Mouse (Mus musculus) liver (tissue): Measurements from ENCODE around the gene Nle1.
A peak's percentile ranks its signal among the peaks of the same experiment; 100 is the strongest.

Source experiments
- DNase-seq: peaks from one replicate; pipeline ENCODE4 v3.0.0-alpha.2; 2020; ENCODE audit warnings: mixed read lengths

The Nle1 gene

DNA sequence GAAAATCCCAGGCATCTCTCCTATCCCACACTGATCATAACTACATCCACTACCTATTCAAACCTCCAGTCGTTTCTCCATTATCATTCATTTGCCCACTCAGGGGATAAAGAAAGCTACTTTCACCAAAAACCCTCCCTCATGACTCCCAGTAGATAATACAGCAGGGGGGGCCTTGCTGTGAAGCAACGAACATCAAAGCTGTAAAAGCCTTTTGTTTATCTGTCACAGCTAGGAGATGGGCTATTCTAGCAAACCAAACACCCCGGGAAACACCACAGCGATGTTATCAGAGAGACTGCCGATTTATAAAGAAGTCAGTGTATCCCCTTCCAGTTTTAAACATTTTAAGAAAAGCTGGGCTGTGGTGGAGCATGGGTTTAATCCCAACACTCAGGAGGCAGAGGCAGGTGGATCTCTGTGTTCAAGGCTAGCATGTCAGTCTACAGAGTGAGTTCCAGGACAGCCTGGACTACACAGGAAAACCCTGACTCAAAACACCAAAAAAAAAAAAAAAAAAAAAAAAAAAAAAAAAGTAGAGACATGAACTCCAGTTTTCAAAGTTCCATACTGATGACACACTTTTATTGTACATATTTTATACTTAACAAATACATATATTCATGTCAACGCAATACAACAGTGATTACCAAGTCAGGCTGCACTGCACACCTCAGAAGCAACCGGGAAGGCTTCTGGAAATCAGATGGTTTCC is 41.2 kb downstream of the Nle1 start:
- DNase-seq: peak; percentile 42

DNA sequence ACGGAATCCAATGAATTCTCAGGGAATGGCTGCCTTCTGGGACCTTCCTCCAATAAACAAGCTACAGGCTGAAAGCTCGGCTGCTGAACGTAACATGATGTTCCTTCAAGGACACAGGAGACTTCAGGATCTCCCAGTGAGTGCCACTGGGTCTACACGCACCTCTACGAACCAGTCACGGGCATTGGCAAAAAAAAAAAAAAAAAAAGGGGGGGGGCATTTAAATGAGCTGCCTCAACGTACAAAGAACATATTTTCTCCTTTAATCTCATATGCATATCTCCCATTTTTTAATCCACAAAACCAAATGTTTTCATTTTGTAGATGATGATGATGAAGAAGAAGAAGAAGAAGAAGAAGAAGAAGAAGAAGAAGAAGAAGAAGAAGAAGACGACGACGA is 42.3 kb downstream of the Nle1 start:
- DNase-seq: no peak

DNA sequence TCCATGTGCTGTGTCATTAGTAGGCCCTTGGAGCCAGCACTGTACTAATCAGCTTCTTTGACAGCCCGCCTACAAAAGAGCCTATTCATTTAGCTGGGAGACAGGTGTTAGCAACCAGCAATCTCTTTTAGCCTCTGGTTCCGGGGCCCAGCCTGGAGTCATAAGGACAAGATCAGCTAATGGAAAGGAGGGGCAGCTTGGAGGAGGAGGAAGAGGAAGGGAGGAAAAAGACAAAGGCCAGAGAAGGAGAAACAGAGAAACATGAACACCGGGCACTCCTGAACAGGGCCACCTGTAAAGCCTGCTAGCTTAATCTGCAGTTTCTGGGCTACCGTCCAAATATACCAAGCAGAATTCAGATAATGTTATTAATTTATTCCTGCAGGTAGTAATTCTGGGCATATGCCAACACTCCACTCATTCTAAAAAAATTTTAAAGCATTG is 44.7 kb downstream of the Nle1 start:
- DNase-seq: peak; percentile 46

DNA sequence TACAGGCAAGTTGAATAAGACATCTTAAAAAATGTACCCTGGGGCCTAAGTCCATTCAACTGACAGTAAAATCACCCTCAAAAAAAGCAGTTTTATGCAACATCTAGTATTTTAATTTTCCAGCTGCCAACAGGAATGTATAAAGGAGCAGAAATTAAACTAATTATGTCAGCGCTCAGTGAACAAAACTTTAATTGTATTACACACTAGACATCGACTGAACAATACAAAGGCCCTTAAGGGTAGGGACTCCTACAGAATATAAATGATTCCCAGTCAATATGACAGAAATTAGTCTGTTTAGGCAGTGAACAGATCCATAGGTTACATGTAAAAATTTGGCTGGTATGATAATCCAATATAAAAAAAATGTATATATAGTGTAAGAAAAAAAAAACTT is 45.2 kb downstream of the Nle1 start:
- no peak for DNase-seq

DNA sequence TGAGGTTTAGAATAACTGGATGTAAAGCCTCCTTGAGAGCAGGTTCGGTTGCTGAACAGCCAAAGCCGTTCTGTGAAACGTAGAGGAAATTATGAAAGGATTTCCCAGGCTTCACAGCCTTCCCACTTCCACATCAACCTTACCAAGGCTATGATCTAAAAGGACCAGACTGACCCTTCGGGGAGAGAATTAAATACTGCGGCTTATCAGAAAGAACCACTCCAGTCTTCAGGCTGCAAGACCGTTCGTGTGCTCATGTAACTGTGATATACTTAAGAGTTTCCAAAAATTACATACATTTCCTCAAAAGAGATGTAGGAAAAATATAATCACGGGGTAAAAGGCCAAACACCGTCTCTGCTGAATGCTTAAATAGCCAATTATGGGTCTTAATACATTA is 45.6 kb downstream of the Nle1 start:
- no peak for DNase-seq

GRCm38 (mm10) chr11:82861558-82861957 is 46.7 kb downstream of the Nle1 start:
- no peak for DNase-seq

DNA sequence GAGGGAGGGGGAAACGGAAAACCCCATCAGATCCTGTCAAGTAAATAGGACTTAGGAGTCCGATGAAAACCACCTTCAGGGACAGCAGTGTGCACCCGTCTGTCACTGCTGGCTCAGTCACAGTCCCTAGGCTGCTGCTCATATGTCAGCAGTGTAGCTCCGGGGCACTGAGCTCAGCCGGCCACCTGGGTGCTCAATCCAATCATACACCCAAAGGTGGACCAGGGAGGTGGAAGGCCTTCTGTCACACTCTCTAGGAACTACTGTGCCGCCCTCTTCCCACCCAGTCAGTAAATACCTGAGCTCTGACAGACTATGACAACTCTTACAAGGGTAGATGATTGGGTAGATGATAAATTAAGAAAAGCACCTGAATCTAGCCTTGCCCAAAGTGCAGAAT is 47.5 kb downstream of the Nle1 start:
- DNase-seq: no peak

DNA sequence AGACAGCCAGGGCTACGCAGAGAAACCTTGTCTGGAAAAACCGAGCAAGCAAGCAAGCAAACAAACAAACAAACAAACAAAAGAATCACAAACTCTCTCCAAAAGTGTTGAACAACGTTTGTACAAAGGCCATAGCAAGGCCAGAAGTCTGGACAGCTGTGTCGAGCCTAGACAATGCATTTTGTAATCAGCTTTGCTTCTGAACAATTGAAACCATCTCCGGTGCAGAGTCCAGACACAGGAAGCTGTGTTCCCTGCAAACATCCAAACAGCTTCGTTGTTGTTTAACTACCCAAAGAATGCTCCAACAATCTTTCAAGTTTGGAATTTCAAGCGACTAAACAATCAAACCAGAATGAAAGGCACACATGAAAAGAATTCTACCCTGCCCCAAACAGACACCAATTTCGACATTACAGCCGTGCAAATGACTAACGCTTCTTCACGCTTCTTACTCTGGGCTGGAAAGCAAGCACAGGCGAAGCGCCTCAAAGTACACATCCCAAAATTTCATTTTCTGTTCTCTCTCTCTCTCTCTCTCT is 50.8 kb downstream of the Nle1 start:
- no peak for DNase-seq

DNA sequence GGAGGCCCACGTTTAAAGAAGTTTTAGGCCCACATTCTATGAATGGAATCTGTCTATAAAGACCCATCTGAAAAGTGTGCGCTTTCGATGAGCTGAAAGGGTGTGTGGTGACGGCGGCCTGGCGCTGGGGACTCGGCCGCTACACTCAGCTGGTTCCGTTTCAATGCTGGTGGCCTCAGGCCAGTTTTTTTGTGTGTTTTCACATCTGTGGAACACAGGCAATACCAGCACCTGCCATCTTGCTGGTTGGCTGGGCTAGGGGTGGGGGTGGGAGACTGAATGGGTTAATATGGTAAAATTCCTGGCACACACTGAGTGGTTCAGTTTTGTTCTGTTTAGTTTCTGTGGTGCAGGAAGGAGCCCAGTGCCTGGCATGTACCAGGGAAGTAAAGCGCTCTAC is 52.2 kb downstream of the Nle1 start:
- no peak for DNase-seq

- DNase-seq: peak; percentile 77
These were observed 52.8 kb downstream of the Nle1 start for GRCm38 (mm10) chr11:82855327-82855973.

DNA sequence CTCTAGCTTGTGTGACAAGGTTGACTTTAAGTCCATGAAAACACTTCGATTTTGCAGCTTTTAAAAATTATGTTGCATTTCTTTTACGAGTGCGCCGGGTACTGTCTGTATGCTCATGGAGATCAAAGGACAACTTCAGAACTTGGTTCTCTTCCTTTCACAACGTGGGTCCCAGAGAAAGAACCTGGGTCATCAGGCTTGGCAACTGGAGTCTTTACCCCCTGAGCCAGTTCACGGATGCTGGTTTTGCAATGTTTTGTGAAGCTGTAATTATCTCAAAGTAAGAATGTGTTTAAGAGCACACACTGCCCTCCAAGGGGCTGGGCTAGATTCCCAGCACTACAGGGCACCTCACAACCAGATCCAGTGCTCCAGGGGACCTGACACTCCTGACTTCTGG is 54.1 kb downstream of the Nle1 start:
- no peak for DNase-seq

DNA sequence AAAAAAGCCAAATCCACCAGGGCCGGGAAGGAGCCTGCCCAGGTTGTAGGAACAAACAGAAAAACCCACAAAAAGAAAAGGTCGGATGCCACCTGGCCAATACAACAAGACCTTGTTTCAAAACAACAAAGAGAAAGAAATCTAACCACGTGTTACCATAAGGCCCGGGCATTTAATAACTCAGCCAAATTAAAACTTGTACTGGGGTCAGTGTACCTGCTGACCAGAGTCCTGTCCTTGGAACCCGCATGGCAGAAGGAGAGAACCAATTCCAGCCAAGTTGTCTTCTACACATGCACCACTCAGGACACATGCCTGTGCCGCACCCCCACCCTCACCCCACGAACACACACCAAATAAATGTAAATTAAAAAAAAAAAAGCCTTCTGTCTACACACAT is 55.3 kb downstream of the Nle1 start:
- no peak for DNase-seq

GRCm38 (mm10) chr11:82852540-82852939 is 55.7 kb downstream of the Nle1 start:
- DNase-seq: no peak

DNA sequence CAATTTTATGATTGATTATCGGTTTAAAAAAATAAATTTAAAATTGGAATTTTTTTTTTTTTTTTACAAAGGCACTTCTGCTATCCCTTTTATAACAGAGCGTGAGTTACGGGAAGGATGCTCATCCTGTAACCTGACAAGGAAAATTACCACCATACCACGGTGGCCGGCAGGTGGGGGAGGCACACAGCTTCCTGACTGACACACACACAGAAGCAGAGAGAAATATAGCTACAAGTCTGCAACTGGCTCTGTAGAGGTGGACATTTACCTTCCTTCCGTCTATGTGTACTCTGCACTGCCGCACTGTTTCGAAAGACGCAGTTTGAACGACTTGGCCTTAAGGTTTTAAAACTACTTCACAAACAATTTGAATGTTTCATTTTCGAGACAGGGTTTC is 56.1 kb downstream of the Nle1 start:
- DNase-seq: no peak
